Mouse (Mus musculus) neural tube, embryonic 12.5 days (tissue): ENCODE data around the gene Thsd7b. TPM values are rescaled to one million over a fixed set of nuclear protein-coding genes. Genes with fewer than 3 reads are reported as not detected.

Experiments
- ATAC-seq: fragments of 200-750 bp; cut with Nextera tagmentation; 2 replicates; pipeline ENCODE4 v1.8.0; 2017; ENCODE audit warnings: low read depth, mild to moderate bottlenecking, moderate TSS enrichment, moderate library complexity; ENCODE audit not compliant: low FRiP score
- H3K27ac ChIP-seq: fragments of 300-500 bp; sonication (generic); 2 replicates; pipeline ENCODE4 v1.5.1; 2016
- H3K27me3 ChIP-seq: fragments of 300-500 bp; sonication (generic); replicated peaks from 2 replicates; pipeline ENCODE4 v1.6.1; 2016; ENCODE audit warnings: mild to moderate bottlenecking
- H3K36me3 ChIP-seq: fragments of 300-500 bp; sonication (generic); 2 replicates; pipeline ENCODE4 v1.6.1; 2016; ENCODE audit warnings: mild to moderate bottlenecking
- H3K4me1 ChIP-seq: fragments of 300-500 bp; sonication (generic); 2 replicates; pipeline ENCODE4 v1.6.1; 2016
- H3K4me2 ChIP-seq: fragments of 300-500 bp; sonication (generic); replicated peaks from 2 replicates; pipeline ENCODE4 v1.6.1; 2016; ENCODE audit warnings: mild to moderate bottlenecking
- H3K4me3 ChIP-seq: fragments of 300-500 bp; sonication (generic); 2 replicates; pipeline ENCODE4 v1.5.1; 2016
- H3K9ac ChIP-seq: fragments of 300-500 bp; sonication (generic); 2 replicates; pipeline ENCODE4 v1.6.1; 2016; ENCODE audit warnings: mild to moderate bottlenecking
- H3K9me3 ChIP-seq: fragments of 300-500 bp; sonication (generic); 2 replicates; pipeline ENCODE4 v1.6.1; 2016; ENCODE audit warnings: mild to moderate bottlenecking
- WGBS: fragments of 180-500 bp; shearing (Covaris S2); methylation state at CpG from one replicate; pipeline ENCODE4 v1.1.7; 2016; 5-methylcytosine and 5-hydroxymethylcytosine counted together
- polyA plus RNA-seq: library from polyadenylated mRNA; unstranded; fragments of >200 nt; fragmentation: Nextera tagmentation; extraction: Ambion mirVana; gene quantifications from 2 replicates; pipeline ENCODE4 v1.2.1, GENCODE M21; 2016

The Thsd7b gene
- polyA plus RNA-seq, 1 experiment from 2014 or later: 39.5 TPM

DNA sequence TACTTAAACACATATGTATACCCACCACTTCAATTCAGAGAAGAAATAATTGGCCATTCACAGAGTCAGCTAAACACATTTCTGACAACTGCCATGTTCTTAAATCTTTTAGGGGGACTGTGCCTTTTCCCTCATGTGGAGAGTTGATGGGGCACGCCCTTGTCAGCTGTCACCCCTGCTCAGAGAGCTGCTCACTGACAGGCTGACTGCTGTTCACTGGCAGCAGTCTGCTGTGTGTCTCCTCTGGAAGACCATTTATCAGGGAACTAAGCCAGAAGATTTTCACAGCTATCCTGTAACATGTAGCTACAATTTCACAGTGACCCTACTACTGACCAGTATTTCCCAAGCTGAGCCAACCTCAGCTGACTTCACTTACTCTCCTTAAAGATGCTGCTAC, 432.6 kb downstream of the Thsd7b start:
- H3K36me3 ChIP-seq: no peaks in the 10 kb centered on the region
- no peaks in the 10 kb centered on the region for H3K27me3 ChIP-seq
- WGBS: 95% methylated on average over 1 of the region's 1 CpGs
- no peak overlapping the region for H3K4me3 ChIP-seq
- no peak for ATAC-seq
- no peaks in the 10 kb centered on the region for H3K9me3 ChIP-seq
- H3K9ac ChIP-seq: no peak overlapping the region
- H3K4me2 ChIP-seq: no peak overlapping the region
- no peak overlapping the region for H3K27ac ChIP-seq
- H3K4me1 ChIP-seq: no peaks in the 10 kb centered on the region

DNA sequence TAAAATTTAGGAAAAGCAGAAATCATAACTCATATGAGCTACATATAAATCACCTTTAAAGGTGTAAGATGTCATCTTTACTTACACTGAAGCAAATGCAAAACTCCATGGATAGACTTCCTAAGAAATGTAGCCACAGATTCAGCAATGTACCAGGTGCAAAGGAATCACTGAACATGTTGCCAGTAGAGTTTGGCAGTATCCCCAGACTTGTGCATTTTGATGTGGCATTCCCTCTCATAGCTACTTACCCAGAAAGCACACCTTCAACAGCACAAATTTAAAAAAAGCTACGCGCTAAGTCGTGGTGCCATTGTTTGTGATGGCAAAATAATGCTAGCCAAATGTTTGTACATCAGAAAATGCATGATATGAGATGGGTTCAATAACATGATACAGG, 439.6 kb downstream of the Thsd7b start:
- Histone ChIP-seq H3K4me1 (no peaks in the 10 kb centered on the region), H3K27me3 (no peaks in the 10 kb centered on the region), H3K4me2 (no peak overlapping the region), H3K9me3 (no peaks in the 10 kb centered on the region), H3K36me3 (no peaks in the 10 kb centered on the region), H3K4me3 (no peak overlapping the region), H3K9ac (no peak overlapping the region), H3K27ac (no peak overlapping the region)
- no peak for ATAC-seq
- WGBS: 92% methylated on average over 3 of the region's 3 CpGs

DNA sequence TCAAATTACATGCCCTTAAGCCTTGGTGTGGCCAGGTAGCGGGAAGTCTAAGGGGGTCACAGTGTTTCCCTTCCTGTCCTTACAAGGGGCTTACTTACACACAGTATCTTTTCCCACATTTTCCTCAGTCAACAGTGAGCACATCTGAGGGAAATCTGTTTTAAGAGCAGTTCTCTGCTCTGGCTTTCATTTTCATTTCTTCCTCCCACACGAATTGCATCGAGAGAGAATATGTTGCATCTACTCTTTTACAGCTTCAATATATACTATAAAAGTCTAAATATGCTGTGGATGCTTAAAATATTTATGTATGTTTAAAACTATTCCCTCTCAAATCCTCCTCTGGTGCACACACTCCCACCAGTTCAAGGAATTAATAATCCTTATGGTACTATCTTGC, 440.5 kb downstream of the Thsd7b start:
- no peak overlapping the region for H3K4me3 ChIP-seq
- no peak overlapping the region for H3K27ac ChIP-seq
- H3K27me3 ChIP-seq: no peaks in the 10 kb centered on the region
- H3K36me3 ChIP-seq: no peaks in the 10 kb centered on the region
- no peaks in the 10 kb centered on the region for H3K4me1 ChIP-seq
- no peak overlapping the region for H3K9ac ChIP-seq
- no peak for ATAC-seq
- no peak overlapping the region for H3K4me2 ChIP-seq
- no peaks in the 10 kb centered on the region for H3K9me3 ChIP-seq
- 88% methylated on average over 3 of the region's 3 CpGs for WGBS

DNA sequence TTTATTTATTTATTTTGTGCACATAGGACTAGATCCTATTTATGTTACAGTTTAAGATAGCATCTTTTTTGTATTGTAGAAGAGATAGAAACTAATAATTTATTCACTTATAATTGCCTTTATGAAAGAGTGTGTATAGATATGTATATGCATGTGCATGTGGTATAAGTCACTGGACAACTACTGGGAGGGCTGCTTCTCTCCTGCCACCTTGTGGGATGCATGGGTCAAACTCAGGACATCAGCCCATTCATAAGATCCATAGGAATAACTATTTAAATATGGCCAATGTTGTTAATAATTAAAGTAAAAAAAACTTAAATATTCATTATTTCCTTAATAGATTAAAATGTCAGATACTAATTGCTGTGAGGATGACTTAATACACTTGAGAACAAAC, 446.5 kb downstream of the Thsd7b start:
- H3K36me3 ChIP-seq: no peaks in the 10 kb centered on the region
- no peak for ATAC-seq
- no peak overlapping the region for H3K4me2 ChIP-seq
- no peak overlapping the region for H3K27ac ChIP-seq
- H3K4me3 ChIP-seq: no peak overlapping the region
- H3K27me3 ChIP-seq: no peaks in the 10 kb centered on the region
- H3K9me3 ChIP-seq: no peaks in the 10 kb centered on the region
- no peaks in the 10 kb centered on the region for H3K4me1 ChIP-seq
- no peak overlapping the region for H3K9ac ChIP-seq

DNA sequence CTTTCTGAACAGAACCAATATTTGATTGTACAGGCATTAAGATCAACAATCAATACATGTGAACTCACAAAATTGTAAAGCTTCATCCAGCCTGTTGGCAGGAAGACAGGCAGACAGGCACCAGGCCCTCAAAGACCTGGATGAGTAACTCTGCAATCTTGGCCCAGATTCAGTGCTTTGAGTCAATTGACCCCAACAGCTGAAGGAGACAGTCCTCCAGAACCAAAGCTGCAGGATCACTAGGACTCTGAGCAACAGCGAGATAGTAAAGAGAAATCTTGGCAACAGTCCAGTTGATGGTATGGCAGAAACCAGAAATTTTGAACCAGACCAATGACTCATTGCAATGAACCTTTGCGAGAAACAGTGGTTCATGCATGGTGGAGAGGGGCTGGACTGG, 458.9 kb downstream of the Thsd7b start:
- no peak for ATAC-seq
- Histone ChIP-seq H3K9ac (no peak overlapping the region), H3K9me3 (no peaks in the 10 kb centered on the region), H3K27ac (no peak overlapping the region), H3K4me1 (no peaks in the 10 kb centered on the region), H3K4me2 (no peak overlapping the region), H3K4me3 (no peak overlapping the region), H3K36me3 (no peaks in the 10 kb centered on the region), H3K27me3 (no peaks in the 10 kb centered on the region)
- WGBS: 85% methylated on average over 2 of the region's 2 CpGs

DNA sequence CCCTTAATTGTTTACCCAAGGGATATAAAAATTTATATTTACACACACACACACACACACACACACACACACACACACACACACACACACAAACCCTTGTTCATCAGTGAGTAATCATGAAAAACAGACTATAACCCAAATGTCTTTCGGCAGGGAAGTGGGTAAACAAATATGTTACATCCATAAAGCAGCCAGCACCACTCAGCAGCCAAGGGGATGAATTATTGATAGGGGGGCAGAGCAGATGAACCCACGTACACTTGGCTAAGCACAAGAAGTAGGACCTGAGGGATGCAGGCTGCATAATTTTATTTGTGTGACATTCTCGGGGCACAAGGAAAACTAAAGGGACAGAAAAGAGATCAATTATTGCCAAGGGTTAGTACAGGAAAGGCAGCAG, 474.5 kb downstream of the Thsd7b start:
- Histone ChIP-seq H3K4me1 (no peaks in the 10 kb centered on the region), H3K27me3 (no peaks in the 10 kb centered on the region), H3K36me3 (no peaks in the 10 kb centered on the region), H3K4me3 (no peak overlapping the region), H3K4me2 (no peak overlapping the region), H3K9ac (no peak overlapping the region), H3K27ac (no peak overlapping the region), H3K9me3 (no peaks in the 10 kb centered on the region)
- WGBS: 67% methylated on average over 3 of the region's 3 CpGs
- ATAC-seq: no peak

DNA sequence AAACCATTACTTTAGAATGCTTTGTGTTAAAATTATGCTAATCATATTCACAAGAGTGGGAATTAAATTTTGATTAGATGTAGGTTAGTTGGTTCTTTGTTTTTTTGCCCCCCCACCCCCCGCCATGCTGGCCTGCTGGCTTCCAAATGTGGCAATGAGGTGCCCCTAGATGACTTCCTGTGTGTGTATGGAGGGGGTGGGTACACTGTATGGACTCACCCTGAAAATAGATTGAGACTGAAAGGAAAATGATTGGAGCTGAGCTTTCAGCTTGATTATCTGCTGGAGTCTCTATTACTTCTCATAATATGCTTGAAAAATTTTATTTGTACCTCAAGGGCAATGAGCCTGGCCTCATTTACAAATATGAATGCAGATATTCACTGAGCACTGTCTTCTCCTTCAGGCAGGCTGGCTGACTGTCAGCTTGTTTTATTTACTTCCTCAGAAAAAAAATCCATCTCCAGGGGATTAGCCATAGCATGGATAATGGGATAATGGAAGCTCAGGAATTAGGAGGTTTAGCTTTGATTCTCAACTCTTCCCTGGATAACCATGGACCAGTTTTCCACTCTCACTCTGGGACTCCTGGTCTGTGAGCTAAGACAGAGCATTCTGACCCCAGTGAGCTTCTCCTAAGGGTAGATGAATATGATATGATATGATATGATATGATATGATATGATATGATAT, 483.6 kb downstream of the Thsd7b start:
- 63% methylated on average over 1 of the region's 1 CpGs for WGBS
- Histone ChIP-seq H3K4me3 (no peak overlapping the region), H3K4me1 (no peaks in the 10 kb centered on the region), H3K4me2 (no peak overlapping the region), H3K9ac (no peak overlapping the region), H3K36me3 (no peaks in the 10 kb centered on the region), H3K27ac (no peak overlapping the region), H3K9me3 (no peaks in the 10 kb centered on the region), H3K27me3 (no peaks in the 10 kb centered on the region)
- peak; percentile 68; the same call in 1 of the 2 replicates for ATAC-seq

DNA sequence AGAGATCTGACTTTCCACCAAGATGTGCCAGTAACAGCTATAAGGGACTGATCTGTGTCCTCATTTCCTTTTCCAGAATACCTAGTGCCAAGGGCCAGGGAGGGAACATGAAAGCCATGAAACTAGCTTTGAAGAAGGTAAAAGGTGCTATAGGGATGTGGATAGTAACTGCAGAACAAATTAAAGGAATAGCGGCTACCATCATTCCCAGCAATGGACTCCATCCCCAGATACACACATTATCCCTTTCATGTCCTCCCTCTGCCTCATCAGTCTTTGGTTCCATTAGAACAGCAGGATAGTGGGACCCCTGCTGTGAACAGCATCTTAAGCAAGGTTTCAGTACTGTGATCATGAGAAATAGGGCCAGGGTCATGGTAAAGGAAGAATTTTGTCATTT, 485.9 kb downstream of the Thsd7b start:
- H3K27ac ChIP-seq: no peak overlapping the region
- no peak overlapping the region for H3K4me2 ChIP-seq
- 73% methylated on average over 1 of the region's 1 CpGs for WGBS
- H3K9me3 ChIP-seq: no peaks in the 10 kb centered on the region
- H3K9ac ChIP-seq: no peak overlapping the region
- no peak for ATAC-seq
- no peak overlapping the region for H3K4me3 ChIP-seq
- H3K36me3 ChIP-seq: no peaks in the 10 kb centered on the region
- no peaks in the 10 kb centered on the region for H3K4me1 ChIP-seq
- no peaks in the 10 kb centered on the region for H3K27me3 ChIP-seq

DNA sequence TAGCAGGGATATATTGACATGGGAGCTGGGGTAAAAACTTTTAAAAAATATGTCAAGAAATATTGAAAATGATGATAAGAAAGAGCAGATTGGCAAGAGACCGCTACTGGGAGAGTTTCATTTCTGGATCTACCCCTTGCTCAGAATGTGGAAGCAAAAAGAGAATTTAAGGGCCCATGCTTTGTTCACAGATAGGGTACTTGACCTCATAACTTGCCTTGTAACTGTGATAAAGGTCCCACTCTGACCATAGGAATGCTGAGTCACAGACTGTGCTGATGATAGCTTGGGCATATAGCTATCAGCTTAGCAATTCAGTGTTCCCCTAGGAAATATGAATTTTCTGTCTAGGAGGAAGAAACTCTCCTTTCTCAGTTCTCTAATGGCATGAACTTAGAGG, 488.1 kb downstream of the Thsd7b start:
- WGBS: 87% methylated on average over 1 of the region's 1 CpGs
- no peak for ATAC-seq

DNA sequence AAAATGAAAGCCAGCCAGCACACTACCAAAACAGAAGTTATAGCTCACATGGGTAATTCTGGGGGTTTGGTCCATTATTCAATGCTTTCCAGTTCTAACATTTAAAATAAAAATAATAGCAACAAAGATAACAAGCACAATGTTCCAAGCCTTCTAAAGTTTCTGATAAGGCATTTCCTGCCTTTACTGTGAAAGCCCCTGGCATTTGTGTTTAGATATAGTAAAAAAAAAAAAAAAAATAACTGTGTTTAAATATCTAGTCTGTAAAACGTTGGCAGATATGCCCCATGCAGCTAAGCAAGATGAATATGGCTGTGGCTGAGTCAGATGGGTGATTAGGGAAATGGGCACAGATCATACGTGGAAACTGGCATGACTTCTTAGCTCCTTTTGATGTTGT, 491.6 kb downstream of the Thsd7b start:
- Histone ChIP-seq H3K36me3 (no peaks in the 10 kb centered on the region), H3K9me3 (no peaks in the 10 kb centered on the region), H3K27ac (no peak overlapping the region), H3K4me1 (no peaks in the 10 kb centered on the region), H3K4me2 (no peak overlapping the region), H3K9ac (no peak overlapping the region), H3K27me3 (no peaks in the 10 kb centered on the region), H3K4me3 (no peak overlapping the region)
- WGBS: 56% methylated on average over 2 of the region's 2 CpGs
- no peak for ATAC-seq

More for the DNA sequence above, 488.1 kb downstream of the Thsd7b start:
- Histone ChIP-seq H3K27me3 (no peaks in the 10 kb centered on the region), H3K4me1 (no peaks in the 10 kb centered on the region), H3K4me3 (no peak overlapping the region), H3K27ac (no peak overlapping the region), H3K36me3 (no peaks in the 10 kb centered on the region), H3K9ac (no peak overlapping the region), H3K9me3 (no peaks in the 10 kb centered on the region), H3K4me2 (no peak overlapping the region)

DNA sequence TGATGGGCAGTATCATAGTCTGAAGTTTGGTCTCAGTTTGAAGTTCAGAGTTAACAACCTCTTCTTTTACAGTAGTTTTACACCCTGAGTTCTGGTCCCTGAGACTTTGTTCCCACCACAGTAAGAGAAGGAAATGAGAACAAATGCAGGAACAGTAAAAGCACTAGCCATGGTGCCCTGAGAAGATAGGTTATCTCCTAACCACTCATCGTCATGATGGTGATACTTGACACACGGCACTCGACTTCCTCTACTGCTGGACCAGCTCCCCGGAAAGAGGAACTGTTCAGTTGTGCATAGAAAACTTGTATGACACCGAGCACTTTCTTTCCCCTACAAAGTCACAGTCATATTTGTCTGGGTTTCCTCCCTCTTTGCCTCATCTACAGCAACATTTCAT, 504.0 kb downstream of the Thsd7b start:
- Histone ChIP-seq H3K4me1 (no peaks in the 10 kb centered on the region), H3K9ac (no peak overlapping the region), H3K4me3 (no peak overlapping the region), H3K4me2 (no peak overlapping the region), H3K9me3 (no peaks in the 10 kb centered on the region), H3K27me3 (no peaks in the 10 kb centered on the region), H3K36me3 (no peaks in the 10 kb centered on the region), H3K27ac (no peak overlapping the region)
- ATAC-seq: no peak
- 91% methylated on average over 5 of the region's 5 CpGs for WGBS

DNA sequence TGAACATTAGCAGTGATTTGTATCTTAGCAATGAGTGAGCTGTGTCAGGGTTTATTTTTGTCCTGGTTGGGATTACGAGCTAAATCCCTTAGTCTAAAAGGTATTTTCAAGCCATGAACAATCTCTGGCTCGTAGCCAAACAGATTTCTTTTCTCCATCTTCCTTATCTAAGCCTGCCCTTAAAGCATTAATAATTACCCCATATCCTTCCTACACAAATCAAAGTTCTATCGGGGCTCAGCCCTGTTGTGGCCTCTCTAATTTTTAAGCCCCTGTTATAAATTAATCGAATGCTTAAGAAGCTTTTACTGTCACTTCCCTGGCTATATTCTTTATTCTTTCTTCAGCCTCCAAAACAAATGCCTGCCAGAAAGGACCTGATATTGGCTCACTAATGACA, 506.4 kb downstream of the Thsd7b start:
- H3K9me3 ChIP-seq: no peaks in the 10 kb centered on the region
- H3K27me3 ChIP-seq: no peaks in the 10 kb centered on the region
- no peak overlapping the region for H3K27ac ChIP-seq
- ATAC-seq: no peak
- no peak overlapping the region for H3K9ac ChIP-seq
- no peaks in the 10 kb centered on the region for H3K4me1 ChIP-seq
- H3K4me2 ChIP-seq: no peak overlapping the region
- no peak overlapping the region for H3K4me3 ChIP-seq
- 75% methylated on average over 4 of the region's 4 CpGs for WGBS
- H3K36me3 ChIP-seq: no peaks in the 10 kb centered on the region

DNA sequence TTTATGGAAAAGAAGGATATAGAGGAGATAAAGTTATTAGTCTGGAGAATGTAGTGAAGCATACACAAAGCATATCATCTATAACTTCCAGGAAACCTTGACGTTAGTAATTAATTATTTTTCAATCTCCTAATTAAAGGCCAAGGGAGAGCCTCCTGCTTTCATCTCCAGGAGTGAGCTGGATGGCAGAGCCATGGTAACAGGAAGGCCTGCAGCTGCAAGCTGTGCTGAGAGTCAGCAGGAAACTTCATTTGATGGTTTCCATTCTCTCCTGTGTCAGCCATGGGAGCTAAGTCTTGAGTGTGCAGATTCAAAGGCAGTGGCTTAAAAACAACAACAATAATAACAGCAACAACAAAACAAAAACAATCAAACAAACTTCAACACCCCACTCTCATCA, 507.5 kb downstream of the Thsd7b start:
- no peak overlapping the region for H3K27ac ChIP-seq
- ATAC-seq: no peak
- no peaks in the 10 kb centered on the region for H3K36me3 ChIP-seq
- H3K4me1 ChIP-seq: no peaks in the 10 kb centered on the region
- no peak overlapping the region for H3K4me2 ChIP-seq
- no peaks in the 10 kb centered on the region for H3K9me3 ChIP-seq
- H3K9ac ChIP-seq: no peak overlapping the region
- 72% methylated on average over 1 of the region's 1 CpGs for WGBS
- no peak overlapping the region for H3K4me3 ChIP-seq
- H3K27me3 ChIP-seq: no peaks in the 10 kb centered on the region
